Mouse (Mus musculus): ENCODE results near the gene Olfr370. TPM values are rescaled to one million over a fixed set of nuclear protein-coding genes. Genes with fewer than 3 reads are reported as not detected.

Olfr370 gene
- polyA plus RNA-seq, 1 experiment, result not detected

- Histone ChIP-seq H3K4me1 (ENCODE audit: control insufficient read depth, insufficient read depth, low read length) (peaks cover 5% of the 10 kb centered on the region), H3K4me3 (ENCODE audit: control insufficient read depth, low read depth, low read length) (no peak overlapping the region), H3K27me3 (ENCODE audit: control insufficient read depth, insufficient read depth, low read length) (no peaks in the 10 kb centered on the region), H3K36me3 (ENCODE audit: control insufficient read depth, insufficient read depth, low read length) (no peaks in the 10 kb centered on the region), H3K27ac (ENCODE audit: control insufficient read depth, insufficient read depth, low read depth, low read length) (no peak overlapping the region)
- TF ChIP-seq POLR2A (IDR thresholded peaks at IDR 0.05; ENCODE audit: control insufficient read depth, low read depth, low read length) (no peak), CTCF (IDR thresholded peaks at IDR 0.05; ENCODE audit: control insufficient read depth, insufficient read depth, insufficient replicate concordance, low read depth, low read length) (no peak)
These were observed 40.3 kb downstream of the Olfr370 start for GRCm38 (mm10) chr8:83575561-83576515.

DNA sequence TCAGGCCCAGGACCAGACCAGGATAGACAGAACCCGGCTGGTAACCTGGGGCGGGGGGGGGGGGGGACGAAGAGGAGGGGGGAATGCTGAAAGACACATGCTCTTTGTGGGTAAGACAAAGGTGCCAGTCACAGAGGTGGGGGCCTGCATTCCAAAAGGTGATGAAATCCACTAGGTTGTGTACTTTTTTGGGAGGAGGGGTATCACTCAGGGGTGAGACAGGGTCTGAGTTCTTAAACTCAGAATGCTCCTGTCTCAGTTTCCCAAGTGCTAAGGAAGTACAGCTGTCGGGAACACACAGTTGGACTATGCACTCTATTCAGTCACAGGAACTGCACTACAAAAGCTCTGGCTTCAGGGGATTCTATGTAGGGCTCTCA lies 40.9 kb downstream of the Olfr370 start:
- Histone ChIP-seq H3K4me3 (ENCODE audit: control insufficient read depth, low read depth, low read length) (no peak overlapping the region), H3K27ac (ENCODE audit: control insufficient read depth, insufficient read depth, low read depth, low read length) (no peak overlapping the region), H3K27me3 (ENCODE audit: control insufficient read depth, insufficient read depth, low read length) (no peaks in the 10 kb centered on the region), H3K36me3 (ENCODE audit: control insufficient read depth, insufficient read depth, low read length) (no peaks in the 10 kb centered on the region), H3K4me1 (ENCODE audit: control insufficient read depth, insufficient read depth, low read length) (peaks cover 5% of the 10 kb centered on the region)
- no peak for TF ChIP-seq CTCF (IDR thresholded peaks at IDR 0.05; ENCODE audit: control insufficient read depth, insufficient read depth, insufficient replicate concordance, low read depth, low read length)
- TF ChIP-seq POLR2A (IDR thresholded peaks at IDR 0.05; ENCODE audit: control insufficient read depth, low read depth, low read length), result no peak

DNA sequence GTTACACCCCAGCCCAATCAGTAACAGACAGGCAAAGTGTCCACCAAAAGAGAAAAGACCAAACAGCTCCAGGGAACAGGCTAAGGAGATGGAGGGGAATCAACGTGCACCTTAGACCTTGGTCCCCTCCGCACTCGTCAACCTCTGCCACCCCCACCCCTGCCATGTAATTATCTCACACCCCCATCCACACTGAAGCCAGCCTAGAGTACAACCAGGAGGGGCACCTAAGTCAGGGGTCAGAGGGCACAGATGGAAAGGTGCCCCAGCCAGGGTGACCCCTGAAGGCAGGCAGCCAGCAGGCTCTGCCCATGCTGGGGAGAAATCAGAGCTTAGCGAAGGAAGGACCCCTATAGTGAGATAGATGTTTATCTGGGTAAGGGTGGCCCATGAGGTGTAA lies 41.3 kb downstream of the Olfr370 start:
- H3K27me3 ChIP-seq (ENCODE audit: control insufficient read depth, insufficient read depth, low read length), result no peaks in the 10 kb centered on the region
- no peak overlapping the region for H3K27ac ChIP-seq (ENCODE audit: control insufficient read depth, insufficient read depth, low read depth, low read length)
- TF ChIP-seq POLR2A (IDR thresholded peaks at IDR 0.05; ENCODE audit: control insufficient read depth, low read depth, low read length) (no peak), CTCF (IDR thresholded peaks at IDR 0.05; ENCODE audit: control insufficient read depth, insufficient read depth, insufficient replicate concordance, low read depth, low read length) (no peak)
- H3K4me3 ChIP-seq (ENCODE audit: control insufficient read depth, low read depth, low read length), result no peak overlapping the region
- peaks cover 5% of the 10 kb centered on the region for H3K4me1 ChIP-seq (ENCODE audit: control insufficient read depth, insufficient read depth, low read length)
- no peaks in the 10 kb centered on the region for H3K36me3 ChIP-seq (ENCODE audit: control insufficient read depth, insufficient read depth, low read length)

GRCm38 (mm10) chr8:83577384-83577791 lies 41.8 kb downstream of the Olfr370 start:
- Histone ChIP-seq H3K27me3 (ENCODE audit: control insufficient read depth, insufficient read depth, low read length) (no peaks in the 10 kb centered on the region), H3K36me3 (ENCODE audit: control insufficient read depth, insufficient read depth, low read length) (no peaks in the 10 kb centered on the region), H3K27ac (ENCODE audit: control insufficient read depth, insufficient read depth, low read depth, low read length) (no peak overlapping the region; the same call in 1 of the 2 replicates), H3K4me3 (ENCODE audit: control insufficient read depth, low read depth, low read length) (no peak overlapping the region), H3K4me1 (ENCODE audit: control insufficient read depth, insufficient read depth, low read length) (peaks cover 5% of the 10 kb centered on the region)
- no peak for TF ChIP-seq POLR2A (IDR thresholded peaks at IDR 0.05; ENCODE audit: control insufficient read depth, low read depth, low read length)
- no peak for TF ChIP-seq CTCF (IDR thresholded peaks at IDR 0.05; ENCODE audit: control insufficient read depth, insufficient read depth, insufficient replicate concordance, low read depth, low read length)

DNA sequence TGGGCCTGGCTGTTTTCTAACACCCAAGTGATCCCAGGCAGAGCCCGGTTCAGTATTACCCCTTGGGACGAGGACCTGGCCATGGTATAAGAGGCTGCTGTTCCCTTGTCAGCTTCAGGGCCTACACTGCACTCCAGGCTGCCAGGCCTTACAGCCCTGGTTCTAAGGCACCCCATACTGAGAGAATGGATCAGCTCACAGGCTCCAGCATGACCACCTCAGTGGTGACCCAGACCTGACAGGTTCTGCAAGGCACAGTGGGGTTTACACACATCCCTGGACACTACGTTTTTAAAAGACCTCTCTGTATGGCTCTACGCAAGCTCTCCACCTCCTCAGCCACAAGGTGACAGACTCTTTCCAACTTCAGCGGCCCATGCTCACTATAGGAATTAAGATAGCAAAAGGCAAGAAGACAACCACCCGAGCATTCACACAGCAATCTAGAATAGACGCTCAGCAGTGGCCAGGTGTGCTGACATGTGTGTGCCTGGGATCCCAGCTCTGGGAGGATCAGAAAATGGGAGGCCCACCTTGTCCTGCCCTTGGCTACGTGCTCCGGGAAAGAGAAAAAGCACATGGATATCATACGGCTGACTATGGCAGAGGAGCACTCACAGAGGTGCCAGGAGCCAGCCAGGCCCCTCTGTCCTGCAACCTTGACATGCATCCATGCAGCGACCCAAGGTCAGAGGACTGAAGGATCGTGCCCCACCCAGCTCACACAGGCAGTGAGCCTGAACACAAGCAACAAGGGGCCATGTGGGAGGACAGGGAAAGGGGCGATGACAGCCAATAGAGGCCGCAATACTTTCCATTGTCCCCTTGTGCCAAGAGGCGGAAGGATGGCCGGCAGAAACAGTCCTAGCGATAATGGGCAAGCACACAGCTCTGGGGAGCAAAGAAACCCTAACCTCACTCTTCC lies 42.8 kb downstream of the Olfr370 start:
- H3K36me3 ChIP-seq (ENCODE audit: control insufficient read depth, insufficient read depth, low read length), result no peaks in the 10 kb centered on the region
- peaks cover 5% of the 10 kb centered on the region for H3K4me1 ChIP-seq (ENCODE audit: control insufficient read depth, insufficient read depth, low read length)
- H3K4me3 ChIP-seq (ENCODE audit: control insufficient read depth, low read depth, low read length), result no peak overlapping the region
- no peak for TF ChIP-seq POLR2A (IDR thresholded peaks at IDR 0.05; ENCODE audit: control insufficient read depth, low read depth, low read length)
- no peak for TF ChIP-seq CTCF (IDR thresholded peaks at IDR 0.05; ENCODE audit: control insufficient read depth, insufficient read depth, insufficient replicate concordance, low read depth, low read length)
- H3K27me3 ChIP-seq (ENCODE audit: control insufficient read depth, insufficient read depth, low read length), result no peaks in the 10 kb centered on the region
- no peak overlapping the region for H3K27ac ChIP-seq (ENCODE audit: control insufficient read depth, insufficient read depth, low read depth, low read length)

DNA sequence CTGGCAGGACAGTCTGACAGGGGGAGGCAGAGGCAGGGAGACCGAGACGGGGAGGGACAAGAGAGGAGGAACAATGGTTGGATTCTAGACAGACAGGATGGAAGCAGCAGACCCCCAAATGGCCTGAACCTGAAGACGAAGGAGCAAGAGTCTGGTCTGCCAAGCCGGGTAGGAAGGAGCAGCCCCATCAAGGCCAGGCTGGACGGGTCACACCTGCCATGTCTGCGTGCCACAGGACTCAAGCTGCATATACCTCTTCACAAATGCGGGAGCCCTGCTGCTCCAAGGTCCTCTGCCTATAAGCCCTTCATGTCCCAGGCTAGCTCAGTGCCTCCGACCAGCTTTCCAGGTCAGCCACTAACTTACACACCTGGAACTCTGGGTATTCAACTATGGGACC lies 44.1 kb downstream of the Olfr370 start:
- Histone ChIP-seq H3K36me3 (ENCODE audit: control insufficient read depth, insufficient read depth, low read length) (no peaks in the 10 kb centered on the region), H3K27me3 (ENCODE audit: control insufficient read depth, insufficient read depth, low read length) (no peaks in the 10 kb centered on the region), H3K4me3 (ENCODE audit: control insufficient read depth, low read depth, low read length) (no peak overlapping the region), H3K27ac (ENCODE audit: control insufficient read depth, insufficient read depth, low read depth, low read length) (no peak overlapping the region), H3K4me1 (ENCODE audit: control insufficient read depth, insufficient read depth, low read length) (peaks cover 5% of the 10 kb centered on the region)
- no peak for TF ChIP-seq POLR2A (IDR thresholded peaks at IDR 0.05; ENCODE audit: control insufficient read depth, low read depth, low read length)
- no peak for TF ChIP-seq CTCF (IDR thresholded peaks at IDR 0.05; ENCODE audit: control insufficient read depth, insufficient read depth, insufficient replicate concordance, low read depth, low read length)

DNA sequence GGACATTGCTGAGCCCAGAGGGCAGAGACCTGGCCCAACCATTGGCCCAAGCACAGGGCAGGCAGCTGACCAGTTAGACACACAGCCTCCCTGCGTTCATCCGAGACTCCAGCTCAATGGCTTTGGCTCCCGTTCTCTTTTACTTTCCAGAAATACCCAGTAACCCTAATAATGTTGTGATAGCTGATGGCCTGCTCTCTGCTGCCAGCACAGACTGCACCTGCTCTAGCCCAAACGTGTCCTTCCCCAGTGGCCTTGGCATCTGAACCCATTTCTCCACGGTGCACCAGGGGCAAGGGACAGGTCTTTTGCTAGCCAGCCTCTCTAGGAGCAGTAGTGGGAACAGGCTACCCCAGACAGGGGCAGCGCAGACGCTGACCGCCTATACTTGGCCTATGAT lies 45.2 kb downstream of the Olfr370 start:
- Histone ChIP-seq H3K27me3 (ENCODE audit: control insufficient read depth, insufficient read depth, low read length) (no peaks in the 10 kb centered on the region), H3K4me3 (ENCODE audit: control insufficient read depth, low read depth, low read length) (no peak overlapping the region), H3K27ac (ENCODE audit: control insufficient read depth, insufficient read depth, low read depth, low read length) (no peak overlapping the region), H3K36me3 (ENCODE audit: control insufficient read depth, insufficient read depth, low read length) (no peaks in the 10 kb centered on the region), H3K4me1 (ENCODE audit: control insufficient read depth, insufficient read depth, low read length) (peaks cover 5% of the 10 kb centered on the region)
- TF ChIP-seq POLR2A (IDR thresholded peaks at IDR 0.05; ENCODE audit: control insufficient read depth, low read depth, low read length), result no peak
- TF ChIP-seq CTCF (IDR thresholded peaks at IDR 0.05; ENCODE audit: control insufficient read depth, insufficient read depth, insufficient replicate concordance, low read depth, low read length), result no peak
